Mouse (Mus musculus): ENCODE results near the gene Abhd14b. TPM values are rescaled to one million over a fixed set of nuclear protein-coding genes. Genes with fewer than 3 reads are reported as not detected.

Abhd14b gene
- polyA plus RNA-seq, 1 experiment from 2014 or later: 10.7 TPM

- peak; percentile 1; the same call in 1 of the 2 replicates for ATAC-seq (replicated peaks; ENCODE audit: extremely low read depth, insufficient read depth, low FRiP score)
- Histone ChIP-seq H3K9me3 (replicated peaks; ENCODE audit: control insufficient read depth, low read length) (no peaks in the 10 kb centered on the region), H3K9ac (ENCODE audit: low read length) (peak overlapping the region; percentile 90), H3K27me3 (ENCODE audit: control insufficient read depth, insufficient read depth, low read length) (no peaks in the 10 kb centered on the region), H3K4me3 (ENCODE audit: low read length) (peak overlapping the region; percentile 76), H3K4me1 (ENCODE audit: control insufficient read depth, insufficient read depth, low read length) (peaks cover 62% of the 10 kb centered on the region), H3K27ac (ENCODE audit: low read length) (peak overlapping the region; percentile 88), H3K36me3 (ENCODE audit: control insufficient read depth, insufficient read depth) (no peaks in the 10 kb centered on the region), H3K4me2 (ENCODE audit: low read depth, low read length) (peak overlapping the region; percentile 94)
- WGBS: 3% methylated on average over 20 of the region's 20 CpGs
These were observed 7.0 kb downstream of the Abhd14b start for GRCm38 (mm10) chr9:106454071-106454761.

DNA sequence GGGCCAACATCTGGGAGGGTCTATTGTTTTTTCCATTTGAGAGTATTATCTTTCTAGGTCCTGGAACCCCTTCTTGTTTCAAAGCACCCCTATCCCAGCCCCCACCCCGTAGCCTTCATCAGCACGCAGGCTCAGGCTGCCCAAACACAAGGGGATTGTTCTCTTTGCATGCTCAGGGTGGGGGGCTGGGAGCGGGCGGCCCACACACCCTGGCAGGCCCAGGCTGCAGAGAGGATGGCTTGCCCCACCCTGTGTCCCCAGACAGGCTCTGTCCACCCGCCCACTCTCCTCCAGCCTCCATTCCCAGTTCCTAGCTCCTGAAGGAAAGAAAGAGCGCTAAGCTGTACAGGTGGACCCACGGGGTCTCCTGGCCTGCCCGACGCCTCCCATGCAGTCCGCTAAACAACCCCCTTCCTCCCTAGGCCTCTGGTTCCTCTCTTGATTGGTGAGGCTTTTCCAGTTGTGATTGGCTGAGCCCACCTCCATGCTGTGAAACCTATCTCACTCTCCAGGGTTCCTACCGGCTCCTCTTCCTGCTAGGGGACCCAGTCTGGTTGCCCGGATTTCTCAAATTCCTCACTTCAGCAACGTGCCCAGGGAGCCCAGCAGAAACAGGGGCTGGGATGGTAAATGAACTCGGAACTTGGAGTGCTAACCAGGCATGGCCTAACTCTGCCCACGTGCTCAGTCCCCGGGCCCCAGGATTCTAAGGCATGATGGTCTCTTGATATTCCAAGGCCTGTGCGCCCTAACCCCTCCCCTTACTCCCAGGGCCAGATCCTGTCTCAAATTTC lies 7.8 kb downstream of the Abhd14b start:
- Histone ChIP-seq H3K27me3 (ENCODE audit: control insufficient read depth, insufficient read depth, low read length) (no peaks in the 10 kb centered on the region), H3K4me1 (ENCODE audit: control insufficient read depth, insufficient read depth, low read length) (peaks cover 62% of the 10 kb centered on the region), H3K9me3 (replicated peaks; ENCODE audit: control insufficient read depth, low read length) (no peaks in the 10 kb centered on the region), H3K27ac (ENCODE audit: low read length) (peak overlapping the region; percentile 88), H3K36me3 (ENCODE audit: control insufficient read depth, insufficient read depth) (0 out of 2 replicates have a peak, but pooled peaks cover under 1% of the 10 kb centered on the region), H3K4me3 (ENCODE audit: low read length) (peak overlapping the region; percentile 76), H3K4me2 (ENCODE audit: low read depth, low read length) (peak overlapping the region; percentile 94), H3K9ac (ENCODE audit: low read length) (peak overlapping the region; percentile 90)
- 0 out of 2 replicates have a peak, but pooled peaks have one; percentile 5 for ATAC-seq (replicated peaks; ENCODE audit: extremely low read depth, insufficient read depth, low FRiP score)
- WGBS: 3% methylated on average over 17 of the region's 17 CpGs

GRCm38 (mm10) chr9:106456325-106457162 lies 9.3 kb downstream of the Abhd14b start:
- peak overlapping the region; percentile 40; the same call in 1 of the 2 replicates for H3K4me2 ChIP-seq (ENCODE audit: low read depth, low read length)
- no peak overlapping the region for H3K4me3 ChIP-seq (ENCODE audit: low read length)
- H3K9ac ChIP-seq (ENCODE audit: low read length): peak overlapping the region; percentile 23
- H3K4me1 ChIP-seq (ENCODE audit: control insufficient read depth, insufficient read depth, low read length): peaks cover 51% of the 10 kb centered on the region
- WGBS: 39% methylated on average over 15 of the region's 15 CpGs
- 0 out of 2 replicates have a peak, but pooled peaks cover 9% of the 10 kb centered on the region for H3K36me3 ChIP-seq (ENCODE audit: control insufficient read depth, insufficient read depth)
- peak overlapping the region; percentile 65 for H3K27ac ChIP-seq (ENCODE audit: low read length)
- no peaks in the 10 kb centered on the region for H3K9me3 ChIP-seq (replicated peaks; ENCODE audit: control insufficient read depth, low read length)
- no peak for ATAC-seq (replicated peaks; ENCODE audit: extremely low read depth, insufficient read depth, low FRiP score)
- no peaks in the 10 kb centered on the region for H3K27me3 ChIP-seq (ENCODE audit: control insufficient read depth, insufficient read depth, low read length)

DNA sequence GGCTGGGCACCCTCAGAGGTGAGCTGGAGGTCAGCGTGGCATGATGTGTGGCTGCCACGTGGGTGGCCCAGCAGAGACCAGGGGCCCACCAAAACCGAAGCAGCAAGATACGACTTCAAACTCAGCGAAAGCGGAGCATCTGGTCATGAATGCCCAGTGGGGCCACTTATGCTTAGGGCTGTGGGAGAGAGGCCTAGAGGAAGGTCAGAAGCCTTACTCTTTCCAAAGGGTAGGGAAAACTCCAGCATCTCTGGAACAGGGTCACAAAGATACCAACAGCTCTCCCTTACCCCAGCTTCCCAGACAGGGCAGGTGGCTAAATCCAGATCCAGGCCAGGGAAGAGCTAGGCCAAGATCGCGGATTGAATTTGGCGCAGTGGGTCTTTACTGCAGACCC lies 9.9 kb downstream of the Abhd14b start:
- H3K9me3 ChIP-seq (replicated peaks; ENCODE audit: control insufficient read depth, low read length): no peaks in the 10 kb centered on the region
- no peak overlapping the region for H3K4me3 ChIP-seq (ENCODE audit: low read length)
- no peaks in the 10 kb centered on the region for H3K27me3 ChIP-seq (ENCODE audit: control insufficient read depth, insufficient read depth, low read length)
- peaks cover 51% of the 10 kb centered on the region for H3K4me1 ChIP-seq (ENCODE audit: control insufficient read depth, insufficient read depth, low read length)
- peaks cover 14% of the 10 kb centered on the region for H3K36me3 ChIP-seq (ENCODE audit: control insufficient read depth, insufficient read depth)
- H3K4me2 ChIP-seq (ENCODE audit: low read depth, low read length): peak overlapping the region; percentile 40; the same call in 1 of the 2 replicates
- WGBS: 52% methylated on average over 9 of the region's 9 CpGs
- H3K27ac ChIP-seq (ENCODE audit: low read length): peak overlapping the region; percentile 65
- H3K9ac ChIP-seq (ENCODE audit: low read length): peak overlapping the region; percentile 23
- ATAC-seq (replicated peaks; ENCODE audit: extremely low read depth, insufficient read depth, low FRiP score): no peak

GRCm38 (mm10) chr9:106457920-106458319 lies 10.7 kb downstream of the Abhd14b start:
- Histone ChIP-seq H3K27me3 (ENCODE audit: control insufficient read depth, insufficient read depth, low read length) (no peaks in the 10 kb centered on the region), H3K27ac (ENCODE audit: low read length) (peak overlapping the region; percentile 65; the same call in 1 of the 2 replicates), H3K4me1 (ENCODE audit: control insufficient read depth, insufficient read depth, low read length) (peaks cover 46% of the 10 kb centered on the region), H3K9ac (ENCODE audit: low read length) (no peak overlapping the region), H3K4me2 (ENCODE audit: low read depth, low read length) (no peak overlapping the region), H3K4me3 (ENCODE audit: low read length) (no peak overlapping the region), H3K9me3 (replicated peaks; ENCODE audit: control insufficient read depth, low read length) (no peaks in the 10 kb centered on the region), H3K36me3 (ENCODE audit: control insufficient read depth, insufficient read depth) (peaks cover 16% of the 10 kb centered on the region)
- ATAC-seq (replicated peaks; ENCODE audit: extremely low read depth, insufficient read depth, low FRiP score): no peak
- WGBS: 68% methylated on average over 5 of the region's 5 CpGs

- Histone ChIP-seq H3K9me3 (replicated peaks; ENCODE audit: control insufficient read depth, low read length) (no peaks in the 10 kb centered on the region), H3K36me3 (ENCODE audit: control insufficient read depth, insufficient read depth) (peaks cover 27% of the 10 kb centered on the region), H3K27ac (ENCODE audit: low read length) (no peak overlapping the region), H3K27me3 (ENCODE audit: control insufficient read depth, insufficient read depth, low read length) (peaks cover 3% of the 10 kb centered on the region; the same call in 1 of the 2 replicates), H3K4me3 (ENCODE audit: low read length) (no peak overlapping the region), H3K4me2 (ENCODE audit: low read depth, low read length) (no peak overlapping the region), H3K9ac (ENCODE audit: low read length) (no peak overlapping the region), H3K4me1 (ENCODE audit: control insufficient read depth, insufficient read depth, low read length) (peaks cover 39% of the 10 kb centered on the region)
- WGBS: 76% methylated on average over 15 of the region's 15 CpGs
- ATAC-seq (replicated peaks; ENCODE audit: extremely low read depth, insufficient read depth, low FRiP score): no peak
These were observed 12.7 kb downstream of the Abhd14b start for GRCm38 (mm10) chr9:106459946-106460345.

- H3K4me2 ChIP-seq (ENCODE audit: low read depth, low read length): no peak overlapping the region
- H3K9me3 ChIP-seq (replicated peaks; ENCODE audit: control insufficient read depth, low read length): no peaks in the 10 kb centered on the region
- WGBS: 77% methylated on average over 18 of the region's 18 CpGs
- no peak overlapping the region for H3K4me3 ChIP-seq (ENCODE audit: low read length)
- H3K9ac ChIP-seq (ENCODE audit: low read length): no peak overlapping the region
- peaks cover 3% of the 10 kb centered on the region; the same call in 1 of the 2 replicates for H3K27me3 ChIP-seq (ENCODE audit: control insufficient read depth, insufficient read depth, low read length)
- H3K36me3 ChIP-seq (ENCODE audit: control insufficient read depth, insufficient read depth): peaks cover 27% of the 10 kb centered on the region
- H3K4me1 ChIP-seq (ENCODE audit: control insufficient read depth, insufficient read depth, low read length): peaks cover 36% of the 10 kb centered on the region
- H3K27ac ChIP-seq (ENCODE audit: low read length): no peak overlapping the region
- no peak for ATAC-seq (replicated peaks; ENCODE audit: extremely low read depth, insufficient read depth, low FRiP score)
These were observed 13.3 kb downstream of the Abhd14b start for GRCm38 (mm10) chr9:106460401-106461025.

DNA sequence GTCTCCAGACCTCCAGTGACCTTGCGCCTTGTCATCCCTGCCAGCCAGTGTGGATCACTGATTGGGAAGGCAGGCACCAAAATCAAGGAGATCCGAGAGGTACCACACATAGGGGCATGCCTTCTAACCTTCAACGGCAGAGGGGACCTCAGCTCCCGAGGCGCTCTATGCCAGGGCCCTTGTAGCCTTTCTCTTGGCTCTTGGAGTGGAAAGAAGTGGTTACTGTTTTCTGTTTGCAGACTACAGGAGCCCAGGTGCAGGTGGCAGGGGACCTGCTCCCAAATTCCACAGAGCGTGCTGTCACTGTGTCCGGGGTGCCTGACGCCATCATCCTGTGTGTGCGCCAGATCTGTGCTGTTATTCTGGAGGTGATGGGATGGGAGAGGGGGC lies 13.8 kb downstream of the Abhd14b start:
- Histone ChIP-seq H3K9ac (ENCODE audit: low read length) (no peak overlapping the region), H3K4me2 (ENCODE audit: low read depth, low read length) (no peak overlapping the region), H3K4me1 (ENCODE audit: control insufficient read depth, insufficient read depth, low read length) (peaks cover 34% of the 10 kb centered on the region), H3K4me3 (ENCODE audit: low read length) (no peak overlapping the region), H3K27me3 (ENCODE audit: control insufficient read depth, insufficient read depth, low read length) (peaks cover 4% of the 10 kb centered on the region; the same call in 1 of the 2 replicates), H3K36me3 (ENCODE audit: control insufficient read depth, insufficient read depth) (peaks cover 27% of the 10 kb centered on the region), H3K27ac (ENCODE audit: low read length) (no peak overlapping the region), H3K9me3 (replicated peaks; ENCODE audit: control insufficient read depth, low read length) (no peaks in the 10 kb centered on the region)
- 85% methylated on average over 9 of the region's 9 CpGs for WGBS
- no peak for ATAC-seq (replicated peaks; ENCODE audit: extremely low read depth, insufficient read depth, low FRiP score)
